Mouse (Mus musculus) layer of hippocampus, postnatal 10 days (tissue): ENCODE results near the gene Olfr1301. TPM values are rescaled to one million over a fixed set of nuclear protein-coding genes. Genes with fewer than 3 reads are reported as not detected.

ENCODE experiments used
- DNase-seq, 2 experiments: peaks; one replicate each; pipeline ENCODE4 v3.0.0; 2021; ENCODE audit warnings: low spot score in 2 of 2
- long read RNA-seq: library from polyadenylated mRNA; stranded (forward); transcript quantifications from one replicate; pipeline ENCODE4 v2.0.0, GENCODE M21; 2023
- total RNA-seq, 2 experiments: library from RNA; stranded (reverse); gene quantifications; 2 replicates each; pipeline ENCODE4 v1.2.3; 2021

Olfr1301 gene
- total RNA-seq: not detected
- long read RNA-seq: 0 reads

- DNase-seq: no peak
Observed at GRCm38 (mm10) chr2:111750706-111751105, at the start of gene Olfr1301. TSS of gene Olfr1301 (plus strand) at chr2:111751006.

- no peak for DNase-seq
Observed at GRCm38 (mm10) chr2:111726739-111727138, 24.1 kb upstream of the Olfr1301 start.

GRCm38 (mm10) chr2:111777129-111777528 lies 26.3 kb downstream of the Olfr1301 start, which contains the start of gene Olfr1302:
TSS of gene Olfr1302 (plus strand) at chr2:111777429.
- DNase-seq: no peak

Other genes starting within 250 kb of the Olfr1301 start
- not detected for gene Olfr1293-ps, start 225.8 kb upstream of the Olfr1301 start, total RNA-seq
- gene Olfr1294, start 210.7 kb upstream of the Olfr1301 start, total RNA-seq: not detected
- not detected for gene Olfr1295, start 181.3 kb upstream of the Olfr1301 start, total RNA-seq
- not detected for gene Olfr1297, start 124.5 kb upstream of the Olfr1301 start, total RNA-seq
- gene Olfr1298, start 101.8 kb upstream of the Olfr1301 start, total RNA-seq: not detected
- gene Olfr1299, start 89.6 kb upstream of the Olfr1301 start, total RNA-seq: not detected
- gene Olfr1302, start 26.4 kb downstream of the Olfr1301 start, total RNA-seq: not detected
- gene Olfr1303, start 69.3 kb downstream of the Olfr1301 start, total RNA-seq: not detected
- not detected for gene Olfr1305, start 126.1 kb downstream of the Olfr1301 start, total RNA-seq
- gene Olfr1306, start 165.3 kb downstream of the Olfr1301 start, total RNA-seq: not detected
- gene Olfr1307, start 198.4 kb downstream of the Olfr1301 start, total RNA-seq: under 1 TPM; 0.02 to 0.04 TPM
- gene Olfr1308, start 213.9 kb downstream of the Olfr1301 start, total RNA-seq: not detected
- not detected for gene Olfr1309, start 239.3 kb downstream of the Olfr1301 start, total RNA-seq